Mouse (Mus musculus) layer of hippocampus, adult 9-11 months (tissue): Measurements from ENCODE around the gene Cldnd2.
"Not testable (repeated sequence)": the region's sequence is repeated elsewhere in the genome, so short reads cannot be mapped to it uniquely, and the experiment has no call there.

Source experiments
- DNase-seq: peaks from one replicate; pipeline ENCODE4 v3.0.0; 2022

Cldnd2 gene

DNA sequence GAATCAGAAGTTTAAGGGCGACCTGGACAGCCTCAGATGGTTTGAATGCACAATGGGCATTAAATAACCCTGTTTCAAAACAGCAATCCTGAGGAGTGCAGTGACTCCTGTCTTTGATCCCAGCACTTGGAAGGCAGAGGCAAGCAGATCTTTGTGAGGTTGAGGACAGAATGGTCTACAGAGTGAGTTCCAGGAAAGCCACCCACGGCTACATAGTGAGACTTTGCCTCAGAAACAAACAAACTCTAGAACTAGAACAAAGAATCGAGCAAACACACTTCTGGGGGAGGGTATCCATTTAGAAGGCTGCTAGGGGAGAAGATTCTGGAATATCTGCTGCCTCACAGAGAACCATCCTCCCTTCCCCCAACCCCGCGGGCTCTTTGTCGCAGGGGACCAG lies at the start of gene Cldnd2:
Cldnd2 (plus strand) TSS at position 301 of the 400 bp plus-strand sequence.
- no peak for DNase-seq

DNA sequence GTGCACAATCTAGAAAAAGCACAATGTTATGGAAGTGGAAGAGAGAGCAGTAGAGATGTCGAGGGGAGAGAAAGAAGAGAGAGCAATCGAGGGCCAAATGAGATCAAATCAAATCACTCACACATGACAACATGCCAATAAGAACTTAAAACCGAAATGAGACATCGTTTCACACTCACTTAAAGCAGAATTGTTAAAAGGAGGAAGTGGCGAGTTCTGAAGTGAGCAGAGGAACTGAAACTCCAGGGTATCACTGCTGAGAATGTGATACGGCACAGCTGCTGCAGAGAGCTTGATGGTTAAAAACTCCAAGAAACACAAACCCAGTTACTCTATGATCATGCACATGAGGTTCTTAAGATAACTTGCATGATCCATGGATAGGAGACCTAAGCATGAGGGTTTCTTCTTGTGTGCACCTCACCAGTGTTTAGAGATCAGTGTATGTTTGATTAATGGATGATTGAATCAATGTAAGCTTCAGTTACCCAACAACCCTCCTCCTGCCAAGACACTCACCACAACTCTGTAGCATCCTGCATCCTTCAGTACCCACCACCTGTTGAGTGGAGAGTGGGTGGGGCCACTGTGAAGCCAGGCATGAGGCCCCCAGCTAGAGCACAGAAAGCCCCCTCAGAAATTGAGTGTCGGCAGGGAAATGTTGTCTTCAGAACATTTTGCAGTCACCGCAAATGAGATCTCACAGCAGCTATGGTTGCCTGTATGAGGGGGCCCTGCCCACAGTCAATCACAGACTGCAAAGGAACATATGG lies 48.0 kb upstream of the Cldnd2 start:
- DNase-seq = peak; percentile 6

DNA sequence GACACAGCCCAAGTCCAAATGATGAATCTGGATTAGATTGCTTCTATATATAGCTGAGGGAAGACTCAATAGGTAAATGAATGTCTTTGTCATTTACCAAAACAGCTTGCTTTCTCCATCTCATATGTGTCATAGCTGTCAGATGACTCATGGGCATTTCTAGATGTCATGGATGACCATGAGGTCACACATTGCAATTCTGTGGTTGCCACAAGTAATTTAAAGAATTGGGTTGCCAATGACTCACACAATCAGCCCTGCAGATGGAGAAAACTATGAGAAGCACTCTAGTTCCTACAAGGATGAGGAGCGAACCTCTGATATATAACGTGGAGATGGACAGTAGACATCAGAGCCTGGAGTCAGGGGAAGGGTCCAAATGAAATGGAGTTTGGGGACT lies 41.1 kb upstream of the Cldnd2 start:
- DNase-seq = no peak

GRCm38 (mm10) chr7:43402718-43403117 lies 37.9 kb upstream of the Cldnd2 start:
- no peak for DNase-seq

GRCm38 (mm10) chr7:43407573-43407972 lies 33.0 kb upstream of the Cldnd2 start:
- DNase-seq = no peak

GRCm38 (mm10) chr7:43408131-43408553 lies 32.4 kb upstream of the Cldnd2 start, which contains the start of gene Siglecg:
Siglecg (plus strand) TSS chr7:43408204.
- DNase-seq = no peak

DNA sequence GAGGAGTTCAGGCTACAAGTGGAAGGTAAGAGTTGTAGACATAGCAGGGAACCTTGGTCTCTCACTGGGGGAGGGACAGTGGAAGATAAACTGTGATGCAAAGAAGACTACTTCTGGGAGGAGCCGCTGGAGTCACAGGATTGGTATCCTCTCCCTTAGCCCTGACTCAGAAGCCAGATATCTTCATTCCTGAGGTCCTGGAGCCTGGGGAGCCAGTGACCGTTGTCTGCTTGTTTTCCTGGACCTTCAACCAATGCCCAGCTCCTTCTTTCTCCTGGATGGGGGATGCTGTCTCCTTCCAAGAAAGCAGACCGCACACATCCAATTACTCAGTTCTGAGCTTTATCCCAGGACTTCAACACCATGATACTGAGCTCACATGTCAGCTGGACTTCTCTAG lies 31.5 kb upstream of the Cldnd2 start:
- no peak for DNase-seq

GRCm38 (mm10) chr7:43411724-43412123 lies 28.9 kb upstream of the Cldnd2 start:
- not testable (repeated sequence) for DNase-seq

- no peak for DNase-seq
Measured at GRCm38 (mm10) chr7:43417298-43417697, 23.3 kb upstream of the Cldnd2 start.

GRCm38 (mm10) chr7:43422995-43423617 lies 17.5 kb upstream of the Cldnd2 start:
- peak; percentile 61 for DNase-seq

DNA sequence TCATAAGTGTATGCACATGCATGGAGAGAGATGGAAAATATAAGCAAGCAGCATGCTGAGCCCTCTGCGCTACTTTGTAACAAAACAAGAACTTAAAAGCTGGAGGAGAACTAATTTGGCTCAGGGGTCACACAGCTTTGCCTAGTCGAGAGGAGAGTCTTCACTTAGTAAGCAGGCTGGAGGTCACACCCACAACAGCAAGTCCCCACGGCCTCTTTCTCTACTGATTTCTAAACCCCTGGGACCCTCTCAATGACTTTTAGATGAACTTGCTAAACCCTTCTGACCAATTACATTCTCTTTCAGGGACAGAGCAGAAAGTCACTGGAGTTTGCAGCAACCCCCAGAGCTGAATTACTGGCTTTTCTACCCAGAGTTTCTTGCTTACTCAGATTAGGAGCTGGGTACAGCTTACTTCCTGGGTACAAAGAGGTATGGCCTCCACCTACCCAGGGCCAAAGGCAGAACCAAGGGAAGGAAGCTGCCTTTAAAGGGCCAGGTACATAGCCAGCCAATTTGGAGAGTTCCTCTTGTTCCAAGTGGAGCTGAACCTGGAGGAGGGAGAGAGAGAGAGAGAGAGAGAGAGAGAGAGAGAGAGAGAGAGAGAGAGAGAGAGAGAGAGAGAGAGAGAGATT lies 16.5 kb upstream of the Cldnd2 start:
- DNase-seq = no peak

DNA sequence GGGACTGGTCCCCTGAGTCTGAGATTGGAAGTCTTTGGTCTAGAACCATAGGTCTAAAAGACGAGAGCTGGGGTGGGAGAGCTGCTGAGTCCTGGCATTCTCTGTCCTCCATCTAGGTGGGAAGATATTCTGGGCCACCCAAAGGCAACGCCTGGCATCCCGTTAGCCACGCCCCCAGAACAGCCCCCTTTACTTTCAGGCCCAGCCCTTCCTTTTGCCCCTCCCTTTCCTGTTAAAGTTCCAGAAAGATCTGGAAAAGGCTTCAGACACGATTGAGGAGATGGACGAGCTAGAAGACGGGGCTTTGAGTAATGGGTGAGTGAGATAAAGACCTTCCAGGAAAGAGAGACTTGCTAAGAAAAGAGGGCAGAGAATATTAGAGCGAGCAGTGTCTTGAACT lies 13.2 kb upstream of the Cldnd2 start, which contains the start of gene Lim2:
Lim2 (plus strand) TSS at position 265 of the 400 bp plus-strand sequence.
- no peak for DNase-seq

DNA sequence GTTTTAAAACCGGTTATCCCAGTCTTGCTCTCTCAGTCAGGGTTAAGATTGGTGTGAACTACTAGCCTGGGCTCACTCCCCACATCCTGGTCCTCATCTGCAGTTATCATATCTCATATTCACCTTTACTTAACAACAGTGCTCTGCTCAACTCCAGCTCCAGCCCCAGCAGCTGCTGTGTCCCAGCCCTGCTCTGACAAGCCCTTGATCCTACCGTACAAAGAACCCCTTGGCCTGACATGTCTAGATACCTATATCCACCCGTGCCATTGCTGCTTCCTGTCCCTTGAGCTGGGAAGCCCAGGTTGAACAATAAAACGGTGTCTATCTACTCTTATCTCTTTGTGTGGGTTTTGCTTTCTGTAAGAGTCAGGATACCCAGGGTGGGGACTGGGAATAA lies 11.1 kb upstream of the Cldnd2 start:
- DNase-seq = no peak

DNA sequence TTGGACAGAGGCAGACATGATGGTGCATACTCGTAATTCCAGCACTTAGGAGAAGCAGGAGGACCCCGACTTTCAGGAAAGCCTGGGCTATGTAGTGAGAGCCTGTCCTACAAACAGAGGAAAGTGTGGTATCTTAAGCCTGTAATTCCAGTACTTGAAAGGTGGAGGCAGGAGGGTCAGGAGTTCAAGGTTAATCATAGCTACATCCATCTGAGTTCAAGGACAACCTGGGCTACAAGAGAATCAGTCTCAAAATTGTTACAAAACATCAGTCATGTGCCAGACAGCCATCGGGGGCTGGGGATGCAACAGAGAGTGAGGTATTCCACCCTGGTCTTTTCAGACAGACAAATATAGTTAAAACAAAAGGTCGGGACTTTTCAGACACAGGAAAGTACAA lies 7.7 kb upstream of the Cldnd2 start:
- DNase-seq = no peak

DNA sequence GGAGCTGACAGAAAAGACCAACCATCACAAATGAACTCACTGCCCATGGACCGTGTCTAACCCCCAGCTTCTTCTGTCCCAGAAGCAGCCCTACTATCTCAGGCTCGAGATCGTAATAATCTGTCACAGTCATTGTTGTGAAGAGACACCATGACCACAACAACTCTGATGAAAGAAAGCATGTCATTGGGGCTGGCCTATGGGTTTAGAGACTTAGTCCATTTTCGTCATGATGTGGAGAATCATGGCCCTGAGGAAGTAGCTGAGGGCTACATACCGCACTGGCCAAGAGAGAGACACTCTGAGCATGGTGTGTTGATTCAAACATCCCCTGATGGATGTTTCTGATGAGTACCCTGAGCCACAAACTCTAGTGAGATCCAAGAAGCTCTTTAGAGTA lies 5.9 kb upstream of the Cldnd2 start:
- DNase-seq = no peak

DNA sequence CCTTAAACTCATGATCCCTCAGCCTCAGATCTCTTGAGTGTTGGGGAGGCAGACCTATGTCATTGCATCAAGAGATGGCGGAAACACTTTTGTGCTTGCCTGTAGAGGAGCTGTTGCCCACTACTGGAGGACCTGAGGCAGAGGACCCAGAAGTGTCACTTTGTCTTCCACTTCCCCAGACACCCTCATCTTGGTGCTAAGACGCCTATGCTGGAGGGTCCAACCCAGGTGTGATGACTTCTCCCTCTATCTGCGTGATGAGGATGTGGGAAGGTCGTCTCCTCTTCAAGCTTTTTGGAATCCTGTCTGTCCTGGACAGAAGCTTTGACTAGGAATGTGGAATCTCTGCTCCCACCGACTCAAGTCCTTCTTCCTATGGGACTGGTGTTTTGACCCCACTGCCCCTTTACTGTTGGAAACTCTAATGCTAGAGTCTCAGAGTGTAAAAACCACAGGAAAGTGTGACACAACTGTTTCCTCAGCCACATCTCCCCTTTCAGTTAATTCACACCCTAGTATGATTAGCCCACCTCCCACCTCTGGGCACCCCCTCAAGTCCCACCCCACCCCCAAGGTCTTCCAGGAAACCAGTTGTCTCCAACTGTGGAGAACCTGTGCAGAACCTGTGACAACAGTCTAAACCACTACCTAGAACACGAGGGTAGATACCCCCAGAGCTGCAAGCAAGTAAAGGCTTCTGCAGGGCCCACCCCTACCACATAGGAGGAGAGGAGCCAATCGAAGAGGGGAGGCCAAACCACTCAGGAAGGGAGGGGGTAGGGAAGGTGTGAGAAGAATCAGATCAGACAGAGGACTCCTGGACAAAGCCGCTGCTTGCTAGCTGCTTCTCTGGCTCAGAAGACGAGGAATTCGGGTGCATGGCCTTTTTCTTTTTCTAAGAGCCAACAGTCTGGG lies 4.0 kb upstream of the Cldnd2 start, which contains the start of gene Nkg7:
Nkg7 (plus strand) TSS at position 733 of the 915 bp plus-strand sequence.
- no peak for DNase-seq

DNA sequence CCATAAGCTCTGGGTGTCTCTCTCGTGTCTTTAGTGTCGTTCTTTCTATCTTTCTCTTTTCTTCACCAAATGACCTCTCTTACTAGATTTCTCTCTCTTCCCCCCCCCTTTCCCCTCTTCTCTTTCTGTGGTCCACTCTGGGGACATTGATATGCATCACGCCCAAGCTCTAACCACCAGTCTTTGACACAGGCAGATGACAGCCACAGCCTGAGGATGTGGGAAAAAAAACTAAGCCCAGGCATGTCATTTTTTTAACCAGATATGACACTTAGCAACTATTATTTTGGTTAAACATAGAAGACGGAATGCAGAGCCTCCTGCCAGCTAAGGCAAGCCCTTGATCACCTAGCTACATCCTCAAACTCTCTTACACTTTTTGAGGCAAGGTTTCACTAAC lies 2.0 kb upstream of the Cldnd2 start:
- no peak for DNase-seq

DNA sequence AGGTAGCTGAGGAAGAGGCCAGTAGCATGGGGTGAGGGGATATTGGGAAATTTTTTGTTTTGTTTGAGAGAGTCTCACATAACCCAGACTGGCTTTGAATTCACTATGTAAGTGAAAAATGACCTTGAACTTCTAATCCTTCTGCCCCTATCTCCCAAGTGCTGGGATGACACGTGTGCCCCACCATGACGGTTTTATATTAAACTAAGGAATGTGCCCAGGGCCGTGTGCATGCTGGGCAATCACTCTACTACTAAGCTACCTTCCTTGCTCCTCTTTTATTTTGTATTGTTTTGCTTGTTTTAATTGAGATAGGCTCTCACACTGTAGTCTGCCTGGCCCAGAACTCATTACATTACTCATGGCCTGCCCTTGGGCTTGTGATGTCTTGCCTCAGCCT lies 489 bp downstream of the Cldnd2 start:
- DNase-seq = no peak

DNA sequence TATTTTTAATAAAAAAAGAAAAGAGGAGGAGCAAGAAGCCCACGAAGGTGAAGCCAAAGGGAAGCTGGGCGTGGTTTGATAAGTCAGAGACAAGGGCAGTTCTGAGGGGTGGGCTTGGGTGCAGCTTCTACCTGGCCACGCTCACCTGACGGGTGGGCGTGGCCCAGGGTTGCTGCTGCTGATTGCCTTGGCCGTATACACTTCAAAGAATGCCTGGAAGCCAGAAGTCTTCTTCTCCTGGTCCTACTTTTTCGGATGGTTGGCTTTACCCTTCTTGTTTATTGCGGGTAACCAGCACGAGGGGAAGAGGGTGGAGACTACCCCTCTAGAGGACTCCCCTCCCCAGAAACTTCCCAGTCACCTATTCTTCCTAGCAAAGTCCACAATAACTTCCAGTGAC lies 2.1 kb downstream of the Cldnd2 start:
- no peak for DNase-seq

DNA sequence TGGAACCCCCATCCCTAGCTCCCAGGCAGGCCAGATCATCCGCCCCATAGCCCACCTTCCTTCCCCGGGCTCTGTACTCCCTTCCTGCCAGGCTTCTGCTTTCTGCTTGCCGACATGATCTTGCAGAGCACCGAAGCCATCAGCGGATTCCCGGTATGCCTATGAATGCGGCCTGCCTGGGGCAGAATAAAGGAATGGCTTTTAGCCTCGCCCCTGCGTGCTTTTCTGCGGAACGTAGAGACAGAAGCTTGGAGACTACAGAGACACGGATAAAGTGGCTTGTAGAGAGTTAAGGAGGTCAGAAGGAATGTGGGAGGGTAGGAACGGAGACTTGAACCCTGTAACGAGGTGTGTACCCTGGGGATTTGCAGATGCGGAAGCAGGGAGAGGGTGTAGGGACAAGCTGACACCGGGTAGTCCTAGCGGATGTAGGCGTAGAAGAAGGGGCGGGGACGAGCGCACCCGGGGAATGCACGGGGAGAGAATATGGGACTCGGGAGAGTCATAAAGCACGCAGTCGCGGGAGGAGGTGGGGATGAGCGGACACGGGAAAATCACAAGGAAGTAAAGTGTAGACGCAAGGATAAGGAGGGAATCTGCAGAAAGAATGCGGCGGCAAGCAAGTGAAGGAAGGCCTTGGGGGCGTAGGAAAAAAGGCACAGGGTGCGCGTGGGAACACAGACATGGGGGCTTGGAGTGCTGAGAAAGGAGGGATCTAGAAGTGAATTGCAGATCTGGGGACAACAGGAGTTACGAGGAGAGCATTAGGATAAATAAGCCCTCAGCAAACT lies 2.7 kb downstream of the Cldnd2 start:
- DNase-seq = peak; percentile 76

- DNase-seq = peak; percentile 97
Measured at GRCm38 (mm10) chr7:43443917-43444293, 3.3 kb downstream of the Cldnd2 start, which contains the start of the genes Etfb and Gm45233. Etfb (plus strand) TSS chr7:43444083. Gm45233 (plus strand) TSS chr7:43444128.

DNA sequence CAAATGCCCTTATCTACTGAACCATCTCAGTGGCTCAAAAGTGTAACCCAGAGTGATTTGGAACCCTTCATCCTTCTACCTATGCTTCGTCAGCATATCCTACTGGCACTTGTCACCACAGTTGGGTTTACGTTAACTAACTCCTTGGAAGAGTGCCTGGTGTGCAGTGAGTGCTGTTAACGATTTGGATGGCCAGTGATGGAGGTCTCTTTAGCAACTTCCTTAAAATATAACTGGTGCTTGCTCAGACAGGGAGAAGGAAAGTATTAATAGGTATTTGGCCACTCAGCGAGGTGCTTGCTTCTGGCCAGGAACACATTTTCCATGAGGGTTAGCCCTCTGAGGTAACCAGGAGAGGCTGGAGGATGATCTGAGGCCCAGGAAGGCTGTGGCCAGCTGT lies 7.2 kb downstream of the Cldnd2 start:
- DNase-seq = no peak
